Mouse (Mus musculus) kidney, adult 9 months (tissue): Measurements from ENCODE around the gene Traf2.
A peak's percentile ranks its signal among the peaks of the same experiment; 100 is the strongest.

Experiments
- DNase-seq: peaks from one replicate; pipeline ENCODE4 v3.0.0; 2022

The Traf2 gene

DNA sequence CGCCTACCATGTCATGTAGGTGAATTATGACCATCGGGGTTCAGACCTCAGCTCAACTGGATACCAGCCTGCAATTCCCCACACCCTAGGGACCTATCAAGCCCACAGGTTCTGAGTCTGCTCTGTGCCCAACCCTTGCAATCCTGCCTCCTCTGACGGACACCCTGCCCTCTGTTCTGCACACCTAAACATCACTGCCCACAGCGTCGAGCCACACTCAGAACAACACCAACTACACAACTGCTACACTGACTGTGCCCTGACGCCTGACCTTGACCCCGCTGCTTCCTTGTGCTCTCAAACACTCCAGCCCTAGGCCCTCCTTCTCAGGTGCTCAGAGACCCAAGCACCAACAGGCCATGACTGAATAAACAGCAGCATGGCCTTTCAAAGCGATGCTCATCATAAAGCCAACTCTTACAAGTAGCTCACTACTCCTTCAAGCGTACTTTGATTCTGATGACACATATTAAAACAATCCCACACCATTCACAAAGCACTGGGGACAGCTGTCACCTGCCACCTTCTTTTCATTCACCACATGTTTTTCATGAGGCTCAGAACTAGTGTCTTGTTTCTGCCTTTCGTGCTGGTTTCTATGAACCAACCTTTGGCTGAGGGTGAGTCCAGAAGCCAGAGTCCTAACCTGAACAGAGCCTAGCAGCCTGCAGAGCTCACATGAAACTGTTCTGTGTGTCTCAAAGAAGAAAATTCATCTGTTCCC, 4.9 kb downstream of the Traf2 start:
- no peak for DNase-seq

DNA sequence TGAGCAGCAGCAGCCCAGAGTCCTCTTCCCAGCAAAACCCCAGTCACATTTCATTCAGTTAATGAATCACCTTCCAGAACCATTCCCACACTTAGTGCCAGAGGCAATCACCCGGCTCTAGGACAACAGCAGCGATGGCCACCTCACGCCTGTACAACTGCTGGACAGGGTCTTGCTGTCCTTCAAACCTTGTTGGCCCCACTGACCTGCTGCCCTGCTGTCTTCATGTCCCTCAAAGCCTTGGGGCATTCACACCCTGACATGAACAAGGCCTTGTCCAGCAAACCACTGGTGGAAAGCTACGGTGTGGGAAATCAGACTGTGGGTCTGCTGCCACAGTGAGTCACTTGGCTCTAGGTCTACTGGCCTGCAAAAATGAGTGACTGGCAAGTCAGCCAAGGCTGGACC, 6.2 kb downstream of the Traf2 start:
- peak; percentile 66 for DNase-seq

DNA sequence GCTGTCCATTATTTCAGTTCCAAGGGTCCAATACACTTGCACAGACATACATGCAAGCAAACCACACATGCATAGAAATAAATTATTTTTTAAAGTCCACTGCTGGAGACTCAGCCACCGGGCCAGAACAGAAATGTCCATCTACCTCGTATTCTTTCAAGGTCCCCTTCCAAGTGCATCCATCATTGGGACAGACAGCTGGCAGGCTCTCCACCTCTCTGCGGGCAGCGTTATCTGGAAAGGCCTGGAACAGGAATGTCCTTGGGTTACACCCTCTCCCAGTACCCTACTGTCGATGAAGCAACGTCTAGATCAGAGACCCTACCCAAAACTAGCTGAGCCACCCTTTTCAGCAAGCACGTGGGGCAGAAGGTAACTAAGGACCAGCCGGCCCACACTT, 10.2 kb downstream of the Traf2 start:
- no peak for DNase-seq

DNA sequence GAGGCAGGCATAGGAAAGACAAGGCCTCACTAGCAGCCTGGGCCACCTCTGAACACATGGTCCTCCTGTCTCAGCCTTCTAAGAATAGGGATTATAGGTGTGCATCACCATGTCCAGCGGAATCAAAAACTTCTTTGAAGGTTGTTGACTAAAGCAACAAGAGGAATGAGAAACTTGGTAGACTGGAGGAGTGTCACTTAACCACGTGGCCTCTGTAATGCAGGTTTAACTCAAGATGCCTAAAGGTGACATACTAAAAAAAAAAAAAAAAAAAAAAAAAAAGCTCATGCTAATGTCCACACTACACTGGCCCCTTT, 11.9 kb downstream of the Traf2 start:
- no peak for DNase-seq

DNA sequence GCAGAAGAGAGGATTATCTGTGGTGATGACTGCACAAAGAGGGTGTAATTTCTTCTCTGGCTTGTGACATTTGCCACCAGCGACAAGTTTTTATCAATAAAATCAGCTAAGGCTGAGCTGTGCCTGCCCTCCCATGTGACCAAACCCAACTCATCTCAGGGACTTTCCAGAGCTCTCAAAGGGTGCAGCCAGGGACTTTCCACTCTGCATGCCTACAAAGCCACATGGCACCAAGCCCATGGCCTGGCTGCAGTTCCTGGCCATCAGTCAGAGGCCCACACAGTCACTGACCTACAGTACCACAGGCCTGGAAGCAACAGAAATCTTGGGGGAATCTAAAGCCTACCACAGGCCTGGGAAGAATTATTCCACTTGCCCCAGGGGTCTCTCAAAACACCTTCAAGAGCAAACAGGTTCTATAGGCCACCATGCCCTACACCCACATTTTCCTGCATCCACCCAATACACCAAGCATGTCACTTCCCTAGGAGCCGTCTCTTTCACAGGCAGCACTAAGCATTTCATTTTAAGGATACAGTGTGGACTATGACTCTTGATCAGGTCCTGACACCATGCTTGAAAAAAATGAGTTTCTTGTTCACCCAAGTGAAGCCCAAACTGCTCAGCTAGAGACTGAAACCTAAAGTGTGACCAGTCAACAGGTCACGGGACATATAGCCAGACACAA, 12.4 kb downstream of the Traf2 start:
- DNase-seq = peak; percentile 87

DNA sequence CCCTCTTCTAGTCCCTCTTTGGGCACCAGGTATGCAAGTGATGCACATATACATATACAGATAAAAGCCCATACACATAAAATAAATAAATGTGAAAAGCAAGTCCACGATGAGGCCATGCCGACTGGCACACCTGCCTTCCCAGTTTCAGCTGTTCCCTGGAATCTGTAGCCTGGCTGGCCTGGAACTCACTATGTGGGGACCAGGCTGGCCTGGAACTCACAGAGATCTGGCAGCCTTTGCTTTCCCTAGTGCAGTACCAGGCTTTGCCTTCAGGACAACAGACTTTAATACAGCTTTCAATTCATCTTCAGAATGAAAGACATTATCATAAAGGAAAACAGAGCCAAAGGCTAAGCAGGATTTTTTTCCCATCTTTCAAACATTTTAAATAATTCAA, 13.0 kb downstream of the Traf2 start:
- no peak for DNase-seq

DNA sequence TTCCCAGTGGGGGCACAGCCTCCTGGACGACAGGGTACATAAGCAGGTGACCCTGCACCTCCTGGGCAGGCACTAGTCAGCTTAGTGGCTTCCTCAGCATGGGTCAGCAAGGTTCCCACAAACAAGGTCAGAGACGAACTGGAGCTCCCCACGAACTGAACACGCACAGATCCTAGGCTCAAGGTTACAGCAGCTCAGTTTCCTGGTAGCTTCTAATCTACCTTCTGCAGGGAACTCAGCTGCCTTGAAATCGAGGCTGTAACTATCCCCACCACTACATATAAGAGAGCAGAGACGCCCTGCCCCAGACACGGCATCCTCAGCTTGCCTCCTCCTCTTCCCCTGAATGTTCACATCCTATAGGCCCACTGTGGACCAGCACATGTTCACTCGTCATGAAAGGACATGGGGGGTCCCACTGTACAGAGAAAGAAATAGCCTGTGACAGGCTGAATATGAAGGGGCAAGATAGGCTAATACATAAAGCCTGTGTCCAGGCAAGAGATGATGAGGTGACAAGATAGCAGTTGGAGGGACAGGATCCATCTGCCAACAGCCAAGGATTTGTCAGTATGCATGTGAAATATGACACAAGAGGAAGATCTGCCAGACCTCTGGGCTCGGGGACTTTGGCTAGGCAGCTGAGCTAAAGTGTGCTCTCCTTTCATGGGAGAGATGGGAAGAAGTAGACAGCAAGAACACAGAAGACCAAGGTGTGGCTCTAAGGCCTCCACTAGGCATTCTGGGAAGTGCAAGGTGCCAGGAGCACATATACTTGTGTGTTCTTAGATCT, 20.0 kb downstream of the Traf2 start:
- no peak for DNase-seq

DNA sequence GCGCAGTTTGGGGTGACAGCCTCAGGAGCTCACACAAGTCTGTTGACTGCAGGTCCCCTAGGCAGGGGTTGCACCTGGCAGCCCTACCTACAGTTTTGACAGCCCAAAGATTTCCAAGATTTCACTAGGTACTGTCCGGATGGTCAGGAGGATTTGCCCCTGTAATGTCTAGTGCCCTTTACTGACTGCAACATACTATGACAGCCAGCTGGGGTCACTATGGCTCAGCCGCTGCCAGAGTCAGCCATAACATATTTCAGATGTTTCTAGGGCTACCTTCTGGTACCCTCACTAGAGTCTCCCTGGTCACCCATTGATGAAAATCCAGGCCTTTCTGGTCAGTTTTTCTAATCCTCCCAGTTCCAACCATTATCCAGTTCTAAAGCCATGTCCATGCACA, 36.8 kb downstream of the Traf2 start:
- no peak for DNase-seq

DNA sequence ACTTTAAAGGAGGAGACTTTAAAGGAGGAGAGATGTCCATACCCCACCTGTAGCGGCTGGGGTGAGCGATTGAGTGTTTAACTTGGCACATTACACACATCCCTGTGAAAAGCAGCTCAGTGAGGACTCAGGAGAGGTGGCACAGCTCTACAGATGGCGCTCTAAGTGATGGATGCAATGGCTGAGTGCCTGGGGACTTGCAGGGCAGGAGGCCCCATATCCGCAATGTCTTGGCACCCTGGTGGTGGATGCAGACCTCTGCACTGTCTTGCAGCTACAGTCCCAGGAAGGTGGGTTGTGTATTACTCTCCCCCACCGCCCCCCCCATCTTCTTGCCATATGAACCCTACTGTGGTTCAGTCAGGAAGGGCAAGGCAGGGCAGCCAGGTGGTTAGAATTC, 39.8 kb downstream of the Traf2 start:
- DNase-seq = peak; percentile 34

DNA sequence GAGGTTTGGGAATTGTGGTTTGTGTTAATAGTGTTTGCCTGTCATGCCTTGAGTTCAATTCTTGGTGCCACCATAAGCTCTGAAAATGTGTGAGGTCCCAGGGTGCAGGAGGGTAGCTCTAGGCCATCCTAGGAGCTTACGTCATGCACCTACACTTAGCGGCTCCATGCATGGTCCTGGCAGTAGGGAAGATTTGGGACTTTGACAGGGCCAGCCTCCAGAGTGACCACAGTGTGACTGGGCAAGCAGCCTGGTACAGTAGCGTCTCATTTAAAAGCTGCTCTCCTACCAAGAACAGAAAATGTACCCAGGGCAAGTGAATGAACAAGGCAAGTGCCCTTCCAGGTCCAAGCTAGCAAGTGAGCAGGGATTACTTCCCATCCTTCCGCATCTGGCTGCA, 40.9 kb downstream of the Traf2 start:
- no peak for DNase-seq

DNA sequence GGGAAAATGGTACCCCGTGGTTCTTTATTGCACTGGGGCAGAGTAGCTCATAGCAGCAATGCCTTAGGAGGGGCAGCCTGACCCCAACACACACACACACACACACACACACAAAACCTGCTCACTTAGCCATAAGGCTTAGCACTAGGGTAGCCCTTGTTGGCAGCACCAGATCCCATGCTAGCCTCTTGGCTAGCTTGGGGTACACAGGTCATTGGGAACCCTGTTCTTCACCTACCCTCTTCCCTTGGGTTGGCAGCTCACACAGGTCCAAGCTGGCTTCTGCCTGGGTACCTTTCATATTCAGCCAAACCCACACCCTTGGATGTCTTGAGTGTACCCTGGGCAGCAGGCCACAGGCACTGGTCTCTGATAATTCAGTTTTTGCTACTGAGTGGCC, 41.7 kb downstream of the Traf2 start:
- no peak for DNase-seq

DNA sequence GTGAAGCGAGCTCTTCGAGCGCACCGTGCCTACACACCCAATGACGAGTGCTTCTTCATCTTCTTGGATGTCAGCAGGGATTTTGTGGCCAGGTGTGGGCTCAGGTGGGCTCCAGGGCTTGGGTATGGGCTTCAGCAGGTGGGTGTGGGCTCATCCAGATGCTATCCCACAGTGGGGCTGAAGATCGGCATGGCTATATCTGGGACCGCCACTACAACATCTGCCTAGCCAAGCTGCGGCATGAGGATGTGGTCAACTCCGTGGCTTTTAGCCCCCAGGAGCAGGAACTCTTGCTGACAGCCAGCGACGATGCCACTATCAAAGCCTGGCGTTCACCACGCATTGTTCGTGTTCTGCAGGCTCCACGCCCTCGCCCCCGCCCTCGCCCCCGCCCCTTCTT, 42.2 kb downstream of the Traf2 start:
- no peak for DNase-seq

DNA sequence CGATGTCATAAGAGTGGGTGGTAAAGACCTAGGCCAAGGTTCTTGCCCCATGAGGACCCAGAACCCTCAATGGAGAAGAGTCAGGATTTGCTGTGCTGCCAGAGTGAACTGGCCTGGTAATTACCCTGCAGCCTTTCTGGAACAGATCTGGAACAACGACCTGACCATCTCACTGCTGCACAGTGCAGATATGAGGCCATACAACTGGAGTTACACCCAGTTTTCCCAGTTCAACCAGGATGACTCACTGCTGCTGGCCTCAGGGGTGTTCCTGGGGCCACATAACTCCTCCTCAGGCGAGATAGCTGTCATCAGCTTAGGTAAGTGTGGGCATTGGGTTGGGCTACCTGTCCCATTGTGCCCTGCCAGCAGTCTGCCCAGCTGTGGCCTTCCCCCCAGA, 44.0 kb downstream of the Traf2 start:
- no peak for DNase-seq

DNA sequence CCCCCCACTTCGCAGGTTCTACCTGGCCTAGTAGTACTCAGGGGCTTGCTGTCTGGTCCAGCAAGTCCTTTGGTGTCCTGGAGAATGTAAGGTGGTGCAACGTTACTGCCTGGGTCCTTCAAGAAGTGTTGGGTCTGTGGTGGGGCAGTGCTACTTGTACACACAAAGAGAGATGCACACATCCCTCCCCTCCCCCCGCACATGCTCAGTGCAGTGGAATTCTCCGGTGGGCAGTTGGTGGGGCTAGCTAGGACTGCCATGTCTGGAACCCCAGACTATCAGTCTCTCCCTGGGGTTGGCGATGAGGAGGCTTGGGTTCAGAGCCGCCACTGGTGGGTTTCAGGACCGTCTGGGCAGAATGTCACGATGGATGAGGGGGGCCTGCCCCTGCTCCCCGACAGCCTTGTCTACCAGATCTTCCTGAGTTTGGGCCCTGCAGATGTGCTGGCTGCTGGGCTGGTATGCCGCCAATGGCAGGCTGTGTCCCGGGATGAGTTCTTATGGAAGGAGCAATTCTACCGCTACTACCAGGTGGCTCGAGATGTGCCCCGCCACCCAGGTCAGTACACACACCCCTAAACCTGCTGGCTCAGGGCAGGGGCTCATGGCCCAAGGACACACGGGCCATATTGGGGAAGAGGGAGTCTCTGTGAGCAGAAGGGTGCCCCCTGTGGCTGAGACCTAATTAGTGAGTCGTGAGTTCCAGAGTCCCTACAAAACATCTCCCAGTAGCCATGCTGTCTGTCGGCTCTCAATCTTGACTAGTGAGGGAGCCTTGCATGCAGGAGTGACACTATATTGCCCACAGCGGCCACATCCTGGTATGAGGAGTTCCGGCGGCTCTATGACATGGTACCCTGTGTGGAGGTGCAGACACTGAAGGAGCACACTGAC, 44.9 kb downstream of the Traf2 start, which contains the start of gene C8g:
TSS of gene C8g (minus strand) at position 127 of the 894 bp plus-strand sequence.
- peak; percentile 18 for DNase-seq

DNA sequence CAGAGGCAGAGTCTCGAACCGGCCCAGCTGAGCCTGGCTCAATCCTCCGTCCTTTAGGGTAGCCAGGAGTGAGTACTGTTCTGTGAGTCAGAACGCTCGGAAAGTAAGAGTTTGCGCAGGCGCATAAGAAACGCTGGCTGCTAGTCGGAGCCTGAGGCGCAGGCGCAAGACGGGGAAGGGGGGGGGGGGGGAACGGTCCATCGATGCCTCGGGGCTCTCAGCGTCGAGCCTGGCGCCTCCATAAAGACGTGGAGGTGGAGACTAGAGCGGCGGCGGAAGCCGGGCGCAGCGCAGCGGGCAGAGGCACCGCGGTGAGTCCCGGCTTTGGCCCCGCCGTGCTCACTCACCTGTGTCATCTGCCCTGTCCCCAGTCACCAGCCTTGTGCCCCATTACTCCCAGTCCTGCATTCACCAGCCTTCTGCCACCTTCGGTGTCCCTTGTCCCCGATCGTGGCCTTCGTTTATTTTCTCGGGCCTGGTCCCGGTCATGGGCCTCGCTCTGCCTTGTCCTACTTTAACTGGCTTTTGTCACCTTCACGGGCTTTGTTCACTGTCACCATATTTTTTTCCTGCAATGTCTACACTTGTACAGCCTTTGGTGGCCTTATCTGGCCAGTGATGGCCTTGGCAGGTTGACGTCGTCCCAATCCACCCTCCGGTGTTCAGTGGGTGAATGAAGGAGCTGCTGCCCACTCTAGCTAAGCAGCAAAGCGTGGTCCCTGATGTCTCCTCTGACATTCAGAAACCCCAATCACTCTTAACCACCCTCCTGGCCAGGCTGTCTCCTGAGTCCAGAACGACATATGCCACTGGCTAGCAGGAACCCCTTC, 45.9 kb downstream of the Traf2 start, which contains the start of gene Fbxw5:
TSS of gene Fbxw5 (plus strand) at position 175 of the 830 bp plus-strand sequence.
- peak; percentile 89 for DNase-seq

DNA sequence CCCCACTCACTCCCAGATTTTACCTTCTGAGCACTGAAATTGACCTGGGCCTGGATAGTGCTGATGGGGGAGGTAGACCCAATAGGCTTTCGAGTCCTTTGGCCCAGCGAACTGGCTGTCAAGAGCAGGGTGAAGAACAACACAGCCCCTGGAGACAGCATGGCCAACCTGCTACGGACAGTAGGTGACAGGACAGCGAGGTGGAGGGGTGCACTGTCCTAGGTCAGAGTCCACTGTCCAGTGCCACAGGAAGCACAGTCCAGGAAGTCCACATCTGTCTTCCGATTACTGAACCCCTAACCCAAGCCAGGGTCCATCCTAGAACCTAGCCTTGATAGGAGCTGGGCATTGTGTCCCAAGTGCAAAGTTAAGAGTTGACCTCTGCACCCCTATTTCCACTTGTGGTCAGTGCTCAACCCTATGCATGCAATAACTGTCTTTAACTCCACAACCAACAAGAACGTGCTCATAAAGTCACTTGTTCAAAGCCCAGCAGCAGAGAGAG, 46.6 kb downstream of the Traf2 start:
- no peak for DNase-seq

DNA sequence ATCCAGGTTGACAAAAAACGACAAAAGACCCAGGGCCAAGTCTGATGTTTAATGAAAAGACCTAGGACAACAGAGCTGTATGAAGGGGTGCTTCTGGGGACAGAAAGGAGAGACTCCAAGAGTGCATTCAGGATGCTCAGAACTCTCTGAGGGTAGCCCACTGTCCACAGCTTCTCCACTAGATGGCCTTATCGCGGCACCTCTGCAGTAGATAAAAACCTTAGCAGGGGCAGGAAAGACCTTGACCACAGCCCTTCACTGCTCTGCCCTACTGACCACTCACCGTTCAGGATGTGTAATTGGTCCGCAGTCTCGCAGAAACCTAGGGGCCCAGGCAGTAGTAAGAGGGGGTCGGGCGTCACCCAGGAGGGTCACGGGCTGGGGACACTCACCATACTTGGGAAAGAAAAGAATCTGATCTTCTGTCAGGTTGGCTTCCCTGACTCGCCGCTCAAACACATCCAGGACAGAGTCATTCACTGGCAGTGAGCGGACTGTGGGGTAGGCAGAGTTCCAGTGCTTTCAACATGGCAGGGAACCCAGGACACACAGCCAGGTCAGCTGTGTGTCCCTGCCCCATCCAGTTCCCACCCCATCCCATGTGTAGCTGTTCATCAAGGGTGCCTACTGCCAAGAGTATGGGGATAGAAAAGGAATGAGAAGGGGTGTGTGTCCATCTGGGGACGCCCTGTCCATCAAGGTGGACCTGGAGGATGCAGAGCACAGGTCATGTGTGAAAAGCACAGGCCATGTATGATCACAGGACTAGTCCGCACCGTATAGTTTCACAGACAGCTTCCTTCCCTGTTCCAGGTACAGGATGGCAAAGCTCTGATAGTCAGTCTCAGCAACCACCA, 47.9 kb downstream of the Traf2 start:
- DNase-seq = no peak

DNA sequence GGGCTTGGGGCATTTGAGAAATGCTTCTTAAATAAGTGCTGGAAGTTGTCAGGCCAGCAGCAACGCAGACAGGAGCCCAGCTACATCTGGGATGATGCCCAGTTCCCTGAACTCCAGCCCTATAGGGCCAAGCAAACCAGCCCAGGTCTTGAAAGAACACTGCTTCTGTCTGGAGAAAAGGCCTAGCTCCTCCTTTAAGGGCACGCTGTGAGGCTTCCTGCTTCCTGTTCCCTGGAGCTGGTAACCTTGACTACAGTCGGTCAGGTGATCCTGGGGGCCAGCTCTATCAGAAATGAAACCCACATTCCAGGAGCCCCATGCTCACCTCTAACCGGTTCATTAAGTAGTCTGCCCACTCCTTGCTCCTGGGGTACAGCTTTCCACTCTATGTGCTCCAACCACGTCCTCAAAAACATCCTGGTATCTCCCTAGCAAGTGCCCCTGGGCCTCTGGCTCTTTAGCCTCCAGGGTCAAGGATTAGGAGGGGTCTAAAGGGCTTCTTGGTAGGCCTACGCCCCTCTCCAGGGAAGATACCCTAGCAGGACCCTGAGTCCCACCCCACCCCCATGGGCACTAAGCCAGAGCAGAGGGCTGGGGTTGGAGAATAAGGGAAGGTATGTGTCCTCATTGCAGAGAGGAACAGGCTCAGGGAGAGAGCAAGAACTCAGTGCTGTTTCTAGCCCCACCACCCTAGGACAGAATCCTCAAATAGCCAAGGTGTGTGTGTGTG, 48.7 kb downstream of the Traf2 start:
- peak; percentile 27 for DNase-seq

DNA sequence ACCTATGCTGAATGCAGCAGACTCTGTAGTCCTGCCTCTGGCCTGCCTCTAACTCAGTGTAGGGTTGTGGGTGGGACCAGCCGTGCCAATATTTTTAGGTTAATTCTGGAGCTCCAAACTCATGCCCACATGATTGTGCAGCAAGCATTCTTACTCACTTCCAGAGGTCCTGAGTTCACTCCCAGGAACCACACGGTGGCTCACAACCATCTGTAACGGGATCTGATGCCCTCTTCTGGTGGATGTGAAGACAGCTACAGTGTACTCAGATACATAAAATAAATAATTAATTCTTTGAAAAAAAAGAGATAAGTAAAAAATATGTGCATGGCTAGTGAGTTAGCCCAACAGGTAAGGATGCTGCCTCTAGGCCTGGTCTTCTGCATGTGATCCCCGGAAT, 50.3 kb downstream of the Traf2 start:
- peak; percentile 58 for DNase-seq

DNA sequence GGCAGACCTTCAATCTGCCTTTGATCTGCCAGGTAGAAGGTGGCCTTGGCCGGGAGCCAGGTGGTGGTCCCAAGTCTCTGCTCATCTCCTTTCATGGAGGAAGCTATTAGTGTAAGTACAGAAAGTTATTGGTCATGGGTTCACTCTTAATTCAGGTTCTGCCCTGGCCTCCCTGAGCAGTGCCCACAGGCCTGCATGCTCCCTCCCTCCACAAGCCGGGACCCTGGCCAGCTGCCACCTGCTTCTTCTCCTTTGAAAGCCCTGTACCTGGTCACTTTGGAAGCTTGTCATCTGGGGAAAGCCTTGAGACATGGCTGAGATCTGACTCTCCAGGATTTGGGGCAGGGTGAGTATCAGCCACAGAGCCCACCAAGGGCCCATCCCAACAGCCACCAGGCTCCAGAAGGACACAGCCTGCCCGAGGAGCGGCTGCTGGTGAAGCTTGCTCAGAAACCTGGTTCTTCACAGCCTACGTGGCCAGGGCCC, 53.2 kb downstream of the Traf2 start, which contains the start of gene Lcn12:
TSS of gene Lcn12 (minus strand) at position 436 of the 486 bp plus-strand sequence.
- DNase-seq = no peak
